Mouse (Mus musculus) myocyte (in vitro differentiated cells): ENCODE data around the gene Esrrb. TPM values are rescaled to one million over a fixed set of nuclear protein-coding genes. Genes with fewer than 3 reads are reported as not detected.

Experiments used
- H3K27me3 ChIP-seq: one replicate; pipeline ENCODE4 v1.6.1; 2011; ENCODE audit not compliant: control insufficient read depth, insufficient read depth, insufficient read length
- H3K36me3 ChIP-seq: one replicate; pipeline ENCODE4 v1.6.1; 2011; ENCODE audit not compliant: control insufficient read depth, insufficient read depth
- H3K4me2 ChIP-seq: one replicate; pipeline ENCODE4 v1.6.1; 2011; ENCODE audit warnings: low read depth, control low read depth
- H3K4me3 ChIP-seq: one replicate; pipeline ENCODE4 v1.5.1; 2011; ENCODE audit warnings: mild to moderate bottlenecking, control low read depth, moderate library complexity
- H3K79me2 ChIP-seq: one replicate; pipeline ENCODE4 v1.6.1; 2011; ENCODE audit not compliant: control insufficient read depth, insufficient read depth
- H3ac ChIP-seq: one replicate; pipeline ENCODE4 v1.6.1; 2011; ENCODE audit not compliant: control insufficient read depth, insufficient read length
- CEBPB ChIP-seq: IDR thresholded peaks from 2 replicates; pipeline ENCODE4 v1.6.1; 2011; ENCODE audit warnings: mild to moderate bottlenecking, moderate library complexity; ENCODE audit not compliant: poor library complexity, insufficient read depth, severe bottlenecking
- E2F4 ChIP-seq: IDR thresholded peaks from one replicate; pipeline ENCODE4 v1.6.1; 2011; ENCODE audit warnings: mild to moderate bottlenecking, control low read depth, moderate library complexity; ENCODE audit not compliant: insufficient read depth
- MAX ChIP-seq: IDR thresholded peaks from one replicate; pipeline ENCODE4 v1.6.1; 2011; ENCODE audit warnings: low read depth, mild to moderate bottlenecking, control low read depth
- MYOD1 ChIP-seq, 3 experiments: IDR thresholded peaks; one replicate each; pipeline ENCODE4 v1.6.1; 2011; ENCODE audit warnings: control low read depth in 2 of 3, low read depth in 2 of 3, mild to moderate bottlenecking in 2 of 3, moderate library complexity in 1 of 3; ENCODE audit not compliant: insufficient read length in 2 of 3, control insufficient read depth in 1 of 3
- MYOG ChIP-seq, 3 experiments: IDR thresholded peaks; one replicate each; pipeline ENCODE4 v1.6.1; 2011; ENCODE audit warnings: control low read depth in 2 of 3, low read depth in 2 of 3, mild to moderate bottlenecking in 2 of 3; ENCODE audit not compliant: insufficient read length in 2 of 3, control insufficient read depth in 1 of 3, insufficient read depth in 1 of 3
- POLR2A ChIP-seq: IDR thresholded peaks from one replicate; pipeline ENCODE4 v1.6.1; 2011; ENCODE audit warnings: low read depth, mild to moderate bottlenecking, control low read depth, moderate library complexity; ENCODE audit not compliant: insufficient read length
- POLR2AphosphoS2 ChIP-seq: IDR thresholded peaks from one replicate; pipeline ENCODE4 v1.6.1; 2011; ENCODE audit warnings: low read depth, control low read depth; ENCODE audit not compliant: insufficient read length
- REST ChIP-seq: IDR thresholded peaks from one replicate; pipeline ENCODE4 v1.6.1; 2011; ENCODE audit warnings: mild to moderate bottlenecking, control low read depth, moderate library complexity; ENCODE audit not compliant: insufficient read depth, insufficient read length
- SRF ChIP-seq: IDR thresholded peaks from one replicate; pipeline ENCODE4 v1.6.1; 2011; ENCODE audit warnings: low read depth; ENCODE audit not compliant: control insufficient read depth, insufficient read length
- TCF12 ChIP-seq: IDR thresholded peaks from one replicate; pipeline ENCODE4 v1.6.1; 2011; ENCODE audit warnings: mild to moderate bottlenecking, control low read depth; ENCODE audit not compliant: poor library complexity, insufficient read depth, severe bottlenecking
- TCF3 ChIP-seq: IDR thresholded peaks from one replicate; pipeline ENCODE4 v1.6.1; 2011; ENCODE audit warnings: low read depth, control low read depth; ENCODE audit not compliant: insufficient read length
- USF1 ChIP-seq: IDR thresholded peaks from one replicate; pipeline ENCODE4 v1.6.1; 2011; ENCODE audit warnings: low read depth, mild to moderate bottlenecking, control low read depth, moderate library complexity
- polyA plus RNA-seq: library from polyadenylated mRNA; unstranded; fragments of >200 nt; fragmentation: generic; extraction: Trizol; gene quantifications from one replicate; pipeline ENCODE4 v1.2.1, GENCODE M21; 2012; ENCODE audit warnings: missing spikeins

The Esrrb gene
- polyA plus RNA-seq, 1 experiment, result 2.3 TPM

DNA sequence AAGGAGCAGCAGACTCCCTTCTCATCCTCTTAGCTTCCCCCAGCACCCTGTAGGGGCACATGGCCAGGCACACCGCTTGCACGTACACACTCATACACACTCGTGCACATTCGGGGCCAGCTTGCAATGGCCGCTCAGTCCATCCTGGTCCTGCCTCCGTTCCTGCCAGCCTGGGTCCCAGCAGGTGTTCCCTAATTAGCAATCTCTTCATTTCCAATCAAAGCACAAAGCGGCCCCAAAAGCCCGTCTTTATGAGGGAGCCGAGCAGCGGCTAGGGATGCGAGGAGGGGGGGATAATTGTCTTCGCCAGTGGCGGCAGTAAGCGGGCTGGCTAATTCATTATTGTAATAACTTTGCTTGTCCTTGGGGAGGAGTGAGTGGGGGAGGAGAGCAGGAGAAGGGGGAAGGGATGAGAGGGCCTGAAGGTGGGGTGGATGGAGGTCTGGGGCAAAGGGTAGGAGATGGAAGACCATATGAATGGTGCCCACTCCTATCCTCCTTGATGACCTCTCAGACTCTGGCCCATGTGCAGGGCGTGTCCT is 18.8 kb downstream of the Esrrb start:
- no peak for TF ChIP-seq CEBPB
- no peak for TF ChIP-seq TCF12
- TF ChIP-seq E2F4, result no peak
- no peak for TF ChIP-seq POLR2AphosphoS2
- no peak for TF ChIP-seq MYOD1 (IDR thresholded peaks at IDR 0.05; ENCODE audit: control insufficient read depth in 1 of 3, insufficient read length in 2 of 3, low read depth in 2 of 3)
- H3K36me3 ChIP-seq, result no peaks in the 10 kb centered on the region
- H3K4me2 ChIP-seq, result no peak overlapping the region
- no peak overlapping the region for H3K4me3 ChIP-seq
- H3K79me2 ChIP-seq, result no peaks in the 10 kb centered on the region
- no peaks in the 10 kb centered on the region for H3K27me3 ChIP-seq
- H3ac ChIP-seq, result no peak overlapping the region

DNA sequence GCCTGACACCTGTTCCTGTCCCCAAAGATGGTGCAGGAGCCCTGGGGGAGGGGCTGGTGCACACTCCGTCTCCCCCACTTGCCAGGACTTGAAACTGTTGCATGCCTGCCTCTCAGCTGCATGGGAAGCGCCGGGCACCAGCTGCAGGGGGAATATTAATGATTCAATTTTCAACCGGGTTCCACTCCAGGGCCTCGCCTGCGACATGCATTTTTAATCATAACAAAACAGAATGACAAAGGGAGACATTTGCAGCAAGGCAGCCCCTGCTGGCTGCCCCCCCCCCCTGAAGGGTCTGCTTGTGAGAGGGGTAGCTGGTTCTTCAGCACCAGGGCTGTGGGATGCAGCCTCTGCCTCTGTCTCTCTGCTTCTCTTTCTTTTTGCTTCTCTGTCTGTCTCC is 22.9 kb downstream of the Esrrb start:
- Histone ChIP-seq H3K27me3 (no peaks in the 10 kb centered on the region), H3K79me2 (no peaks in the 10 kb centered on the region), H3ac (no peak overlapping the region), H3K4me3 (no peak overlapping the region), H3K4me2 (no peak overlapping the region), H3K36me3 (no peaks in the 10 kb centered on the region)
- TF ChIP-seq E2F4, result no peak
- TF ChIP-seq CEBPB, result no peak
- TF ChIP-seq MAX, result no peak
- no peak for TF ChIP-seq MYOD1 (IDR thresholded peaks at IDR 0.05; ENCODE audit: control insufficient read depth in 1 of 3, insufficient read length in 2 of 3, low read depth in 2 of 3)
- TF ChIP-seq TCF3, result no peak
- TF ChIP-seq POLR2A, result no peak
- TF ChIP-seq TCF12, result no peak
- no peak for TF ChIP-seq MYOG (IDR thresholded peaks at IDR 0.05; ENCODE audit: control insufficient read depth in 1 of 3, insufficient read depth in 1 of 3, insufficient read length in 2 of 3, low read depth in 2 of 3)
- no peak for TF ChIP-seq POLR2AphosphoS2
- no peak for TF ChIP-seq USF1
- TF ChIP-seq REST, result no peak
- TF ChIP-seq SRF, result no peak

DNA sequence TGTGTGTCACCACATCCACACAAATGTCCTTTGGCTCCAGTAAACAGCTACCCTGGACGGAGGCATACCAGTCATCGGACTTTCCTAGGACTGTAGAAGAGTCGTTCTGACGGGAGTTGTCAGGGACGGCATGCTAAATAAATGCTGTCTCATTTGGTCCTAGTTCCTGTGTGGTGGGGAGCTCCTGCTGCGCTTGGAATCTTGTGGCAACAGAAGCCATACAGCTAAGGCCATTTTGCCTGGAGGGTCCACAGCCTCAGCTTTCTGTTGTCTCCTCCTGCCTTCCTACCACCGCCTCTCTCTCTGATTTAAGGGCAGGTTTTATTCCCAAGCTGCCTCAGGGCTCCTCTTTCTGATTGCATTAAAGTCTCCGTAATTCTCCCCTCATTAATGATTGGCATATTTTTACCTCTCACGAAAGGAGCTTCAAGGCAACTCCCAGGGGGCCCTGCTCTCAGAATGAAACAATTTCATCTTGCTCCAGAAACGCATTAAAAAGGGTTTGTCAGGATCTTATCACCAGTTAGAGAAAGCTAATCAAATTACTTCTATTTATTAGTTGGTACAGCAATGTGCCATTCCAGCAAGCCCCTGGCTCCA is 26.9 kb downstream of the Esrrb start:
- Histone ChIP-seq H3K27me3 (no peaks in the 10 kb centered on the region), H3K79me2 (no peaks in the 10 kb centered on the region), H3K36me3 (no peaks in the 10 kb centered on the region), H3K4me2 (no peak overlapping the region), H3K4me3 (no peak overlapping the region), H3ac (no peak overlapping the region)
- no peak for TF ChIP-seq MYOD1 (IDR thresholded peaks at IDR 0.05; ENCODE audit: control insufficient read depth in 1 of 3, insufficient read length in 2 of 3, low read depth in 2 of 3)
- no peak for TF ChIP-seq REST
- TF ChIP-seq CEBPB, result no peak
- no peak for TF ChIP-seq SRF
- TF ChIP-seq TCF12, result no peak
- no peak for TF ChIP-seq POLR2AphosphoS2

DNA sequence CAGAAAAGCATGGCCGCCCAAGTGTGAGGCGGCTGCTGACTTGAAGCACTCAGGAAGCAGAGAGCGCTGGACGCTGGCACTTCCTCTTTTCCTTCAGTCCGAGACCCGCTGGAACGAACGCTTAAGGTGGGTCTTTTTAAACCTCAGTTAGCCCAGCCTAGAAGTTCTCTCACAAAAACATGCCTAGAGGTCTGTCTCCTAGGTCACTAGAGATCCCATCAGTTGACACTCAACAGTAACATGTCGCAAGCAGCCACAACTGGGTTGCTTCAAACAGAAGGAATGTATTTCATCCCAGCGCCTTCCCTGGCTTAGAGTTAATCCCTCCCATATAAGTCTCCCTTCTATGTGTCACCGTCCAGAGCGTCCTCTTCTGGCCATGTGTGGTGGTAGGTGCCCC is 33.9 kb downstream of the Esrrb start:
- Histone ChIP-seq H3K4me2 (no peak overlapping the region), H3K4me3 (no peak overlapping the region), H3K36me3 (no peaks in the 10 kb centered on the region), H3K79me2 (no peaks in the 10 kb centered on the region), H3K27me3 (no peaks in the 10 kb centered on the region), H3ac (no peak overlapping the region)
- no peak for TF ChIP-seq E2F4
- 0 out of 2 replicates have a peak, but pooled peaks have one; percentile 14 for TF ChIP-seq CEBPB

DNA sequence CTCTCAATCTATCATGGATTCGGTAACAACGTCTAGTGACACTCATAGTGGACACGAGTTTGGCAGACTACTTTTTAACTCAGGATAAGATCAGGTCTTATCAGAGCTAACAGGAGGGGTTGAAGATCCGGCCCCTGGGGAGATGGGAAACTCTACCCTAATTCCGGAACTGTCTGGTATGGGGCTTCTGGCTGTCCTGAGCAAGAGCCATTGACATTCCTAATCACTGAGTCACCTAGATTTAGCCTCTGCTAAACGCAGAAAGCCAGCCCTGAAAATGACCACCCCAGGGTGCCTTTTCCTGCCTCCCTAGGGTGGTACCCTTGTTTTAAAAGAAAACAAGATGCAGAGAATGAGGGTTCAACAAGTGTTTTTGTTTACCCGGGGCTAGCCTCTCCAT is 34.4 kb downstream of the Esrrb start:
- TF ChIP-seq TCF3, result no peak
- TF ChIP-seq SRF, result no peak
- no peak for TF ChIP-seq MAX
- TF ChIP-seq E2F4, result no peak
- no peak for TF ChIP-seq POLR2A
- TF ChIP-seq MYOD1 (IDR thresholded peaks at IDR 0.05; ENCODE audit: control insufficient read depth in 1 of 3, insufficient read length in 2 of 3, low read depth in 2 of 3), result no peak
- TF ChIP-seq USF1, result no peak
- no peak for TF ChIP-seq CEBPB
- no peak for TF ChIP-seq MYOG (IDR thresholded peaks at IDR 0.05; ENCODE audit: control insufficient read depth in 1 of 3, insufficient read depth in 1 of 3, insufficient read length in 2 of 3, low read depth in 2 of 3)
- no peak for TF ChIP-seq TCF12
- TF ChIP-seq POLR2AphosphoS2, result no peak
- no peak for TF ChIP-seq REST
- Histone ChIP-seq H3K4me3 (no peak overlapping the region), H3K79me2 (no peaks in the 10 kb centered on the region), H3K36me3 (no peaks in the 10 kb centered on the region), H3ac (no peak overlapping the region), H3K27me3 (no peaks in the 10 kb centered on the region), H3K4me2 (peak overlapping the region; percentile 44)
